Mouse (Mus musculus) limb, embryonic 13.5 days (tissue): Measurements from ENCODE around the gene Cbarp. TPM values are rescaled to one million over a fixed set of nuclear protein-coding genes. Genes with fewer than 3 reads are reported as not detected.
A peak's percentile ranks its signal among the peaks of the same experiment; 100 is the strongest.

ENCODE experiments used
- ATAC-seq: fragments of 200-750 bp; cut with Nextera tagmentation; 2 replicates; pipeline ENCODE4 v1.8.0; 2017; ENCODE audit warnings: low read depth, moderate number of reproducible peaks, moderate TSS enrichment; ENCODE audit not compliant: low FRiP score
- H3K27ac ChIP-seq: fragments of 300-500 bp; sonication (generic); 2 replicates; pipeline ENCODE4 v1.5.1; 2015; ENCODE audit warnings: inconsistent platforms, mild to moderate bottlenecking, moderate library complexity
- H3K27me3 ChIP-seq: fragments of 300-500 bp; sonication (generic); 2 replicates; pipeline ENCODE4 v1.6.1; 2015; ENCODE audit warnings: mild to moderate bottlenecking, inconsistent platforms
- H3K36me3 ChIP-seq: fragments of 300-500 bp; sonication (generic); 2 replicates; pipeline ENCODE4 v1.6.1; 2015; ENCODE audit warnings: inconsistent platforms, mild to moderate bottlenecking, moderate library complexity
- H3K4me1 ChIP-seq: fragments of 300-500 bp; sonication (generic); 2 replicates; pipeline ENCODE4 v1.6.1; 2015; ENCODE audit warnings: inconsistent platforms
- H3K4me2 ChIP-seq: fragments of 300-500 bp; sonication (generic); replicated peaks from 2 replicates; pipeline ENCODE4 v1.6.1; 2015; ENCODE audit warnings: inconsistent platforms, mild to moderate bottlenecking, moderate library complexity
- H3K4me3 ChIP-seq: fragments of 300-500 bp; sonication (generic); 2 replicates; pipeline ENCODE4 v1.5.1; 2015; ENCODE audit warnings: moderate library complexity, mild to moderate bottlenecking, inconsistent platforms
- H3K9ac ChIP-seq: fragments of 300-500 bp; sonication (generic); 2 replicates; pipeline ENCODE4 v1.6.1; 2015; ENCODE audit warnings: mild to moderate bottlenecking, inconsistent platforms
- H3K9me3 ChIP-seq: fragments of 300-500 bp; sonication (generic); 2 replicates; pipeline ENCODE4 v1.6.1; 2016; ENCODE audit warnings: inconsistent platforms
- WGBS: fragments of 180-500 bp; shearing (Covaris S2); methylation state at CpG from one replicate; pipeline ENCODE4 v1.1.7; 2015; 5-methylcytosine and 5-hydroxymethylcytosine counted together
- polyA plus RNA-seq: library from polyadenylated mRNA; unstranded; fragments of >200 nt; fragmentation: Nextera tagmentation; extraction: Ambion mirVana; gene quantifications from 2 replicates; pipeline ENCODE4 v1.2.1, GENCODE M21; 2015

Cbarp gene
- polyA plus RNA-seq, 1 experiment from 2014 or later = 8.1 TPM

GRCm38 (mm10) chr10:80160455-80161371 lies 20.1 kb upstream of the Cbarp start:
- Histone ChIP-seq H3K4me2 (peak overlapping the region; percentile 75), H3K36me3 (peaks cover 20% of the 10 kb centered on the region), H3K4me1 (peaks cover 88% of the 10 kb centered on the region), H3K27ac (peak overlapping the region; percentile 94), H3K4me3 (peak overlapping the region; percentile 45), H3K9ac (peak overlapping the region; percentile 62), H3K27me3 (no peaks in the 10 kb centered on the region), H3K9me3 (no peaks in the 10 kb centered on the region)
- ATAC-seq = no peak
- 2% methylated on average over 33 of the region's 33 CpGs for WGBS

GRCm38 (mm10) chr10:80159561-80160454 lies 19.2 kb upstream of the Cbarp start:
- Histone ChIP-seq H3K4me2 (peak overlapping the region; percentile 75), H3K36me3 (peaks cover 29% of the 10 kb centered on the region), H3K9me3 (no peaks in the 10 kb centered on the region), H3K9ac (peak overlapping the region; percentile 31), H3K27me3 (no peaks in the 10 kb centered on the region), H3K4me1 (peaks cover 90% of the 10 kb centered on the region), H3K4me3 (peak overlapping the region; percentile 45), H3K27ac (peak overlapping the region; percentile 94)
- under 1% methylated on average over 55 of the region's 55 CpGs for WGBS
- peak; percentile 77 for ATAC-seq

DNA sequence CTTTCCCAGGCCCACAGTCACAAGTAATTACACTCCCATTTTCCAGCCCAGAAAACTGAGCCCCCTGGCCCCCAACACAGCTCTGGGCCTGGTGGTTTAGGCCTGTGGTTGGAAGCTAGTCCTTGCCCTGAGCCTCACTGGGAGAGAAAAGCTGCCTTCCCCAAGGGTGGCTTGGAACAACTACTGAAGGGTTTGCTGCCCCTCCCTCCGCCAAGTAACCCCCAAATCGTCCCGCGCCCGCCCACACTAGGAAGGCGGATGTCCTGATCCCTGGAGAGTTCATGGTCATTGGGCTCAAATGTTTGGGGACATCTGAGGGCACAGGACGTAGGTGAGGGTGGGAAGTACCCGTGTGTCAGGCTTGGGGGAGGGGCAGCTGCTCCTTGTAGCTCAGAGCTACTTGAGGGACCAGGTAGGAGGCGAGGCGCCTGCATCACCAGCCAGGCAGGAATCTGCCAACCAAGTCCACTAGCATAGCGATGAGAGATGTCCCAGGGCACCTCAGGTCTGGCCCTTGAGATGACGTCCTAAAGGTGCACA lies 18.5 kb upstream of the Cbarp start:
- H3K27ac ChIP-seq = peak overlapping the region; percentile 88
- no peaks in the 10 kb centered on the region for H3K9me3 ChIP-seq
- no peak; the same call in 1 of the 2 replicates for ATAC-seq
- H3K27me3 ChIP-seq = no peaks in the 10 kb centered on the region
- peak overlapping the region; percentile 75 for H3K4me2 ChIP-seq
- peak overlapping the region; percentile 45 for H3K4me3 ChIP-seq
- 9% methylated on average over 12 of the region's 12 CpGs for WGBS
- H3K36me3 ChIP-seq = peaks cover 36% of the 10 kb centered on the region
- peak overlapping the region; percentile 31; the same call in 1 of the 2 replicates for H3K9ac ChIP-seq
- H3K4me1 ChIP-seq = peaks cover 90% of the 10 kb centered on the region

DNA sequence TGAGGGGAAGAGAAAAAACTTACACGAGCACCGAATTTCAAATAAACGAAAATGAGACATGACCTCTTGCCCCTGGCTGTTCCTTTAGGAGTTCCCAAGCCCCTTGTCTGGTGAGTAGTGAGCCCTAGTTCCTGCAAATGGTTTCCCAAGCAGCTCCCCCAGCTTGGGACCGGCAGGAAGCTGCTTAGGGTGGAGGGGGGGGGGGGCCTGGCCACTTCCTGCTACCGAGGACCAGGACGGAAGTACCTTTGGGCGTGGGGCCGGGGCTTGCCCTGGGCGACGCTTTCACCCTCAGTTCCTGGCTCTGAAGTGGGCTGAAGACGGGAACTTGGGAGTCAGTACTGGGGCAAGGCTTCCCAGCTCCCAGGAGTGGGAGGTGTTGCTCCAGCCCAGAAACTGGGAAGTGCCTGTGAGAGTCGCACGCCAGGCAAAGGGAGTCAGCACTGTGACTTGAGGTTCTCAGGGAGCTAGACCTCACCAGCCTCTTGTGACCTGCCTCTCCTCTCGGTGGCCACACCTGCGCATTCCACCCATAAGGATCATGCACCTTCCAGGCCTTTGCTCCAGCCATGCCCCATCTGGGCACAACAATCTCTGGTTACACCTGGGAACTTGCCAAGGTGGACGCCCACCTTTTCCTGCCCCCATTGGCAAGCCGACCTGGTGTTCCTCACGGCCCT lies 17.8 kb upstream of the Cbarp start:
- Histone ChIP-seq H3K27me3 (no peaks in the 10 kb centered on the region), H3K9ac (peak overlapping the region; percentile 31; the same call in 1 of the 2 replicates), H3K4me2 (peak overlapping the region; percentile 75), H3K4me1 (peaks cover 91% of the 10 kb centered on the region), H3K27ac (peak overlapping the region; percentile 88), H3K36me3 (peaks cover 42% of the 10 kb centered on the region), H3K4me3 (peak overlapping the region; percentile 45), H3K9me3 (no peaks in the 10 kb centered on the region)
- ATAC-seq = no peak
- WGBS = 7% methylated on average over 18 of the region's 18 CpGs

GRCm38 (mm10) chr10:80157141-80157929 lies 16.7 kb upstream of the Cbarp start:
- H3K4me3 ChIP-seq = 0 out of 2 replicates have a peak overlapping the region, but pooled peaks have one; percentile 6
- no peak for ATAC-seq
- H3K27me3 ChIP-seq = no peaks in the 10 kb centered on the region
- H3K4me1 ChIP-seq = peaks cover 95% of the 10 kb centered on the region
- H3K36me3 ChIP-seq = peaks cover 53% of the 10 kb centered on the region
- H3K4me2 ChIP-seq = peak overlapping the region; percentile 75; the same call in 1 of the 2 replicates
- 67% methylated on average over 15 of the region's 15 CpGs for WGBS
- peak overlapping the region; percentile 88 for H3K27ac ChIP-seq
- H3K9ac ChIP-seq = 0 out of 2 replicates have a peak overlapping the region, but pooled peaks have one; percentile 40
- H3K9me3 ChIP-seq = no peaks in the 10 kb centered on the region

GRCm38 (mm10) chr10:80156752-80157053 lies 16.1 kb upstream of the Cbarp start:
- ATAC-seq = no peak
- peaks cover 95% of the 10 kb centered on the region for H3K4me1 ChIP-seq
- peak overlapping the region; percentile 88; the same call in 1 of the 2 replicates for H3K27ac ChIP-seq
- H3K27me3 ChIP-seq = no peaks in the 10 kb centered on the region
- H3K9ac ChIP-seq = peak overlapping the region; percentile 40; the same call in 1 of the 2 replicates
- WGBS = 56% methylated on average over 7 of the region's 7 CpGs
- no peak overlapping the region for H3K4me2 ChIP-seq
- no peak overlapping the region for H3K4me3 ChIP-seq
- H3K9me3 ChIP-seq = no peaks in the 10 kb centered on the region
- H3K36me3 ChIP-seq = peaks cover 60% of the 10 kb centered on the region

GRCm38 (mm10) chr10:80156002-80156751 lies 15.5 kb upstream of the Cbarp start:
- Histone ChIP-seq H3K4me1 (peaks cover 93% of the 10 kb centered on the region), H3K27ac (peak overlapping the region; percentile 88; the same call in 1 of the 2 replicates), H3K9me3 (no peaks in the 10 kb centered on the region), H3K4me3 (no peak overlapping the region), H3K9ac (peak overlapping the region; percentile 40), H3K4me2 (no peak overlapping the region), H3K36me3 (peaks cover 65% of the 10 kb centered on the region), H3K27me3 (no peaks in the 10 kb centered on the region)
- no peak for ATAC-seq
- WGBS = 86% methylated on average over 29 of the region's 29 CpGs

GRCm38 (mm10) chr10:80155277-80155676 lies 14.6 kb upstream of the Cbarp start:
- Histone ChIP-seq H3K27me3 (no peaks in the 10 kb centered on the region), H3K4me1 (peaks cover 84% of the 10 kb centered on the region), H3K36me3 (peaks cover 68% of the 10 kb centered on the region), H3K4me3 (0 out of 2 replicates have a peak overlapping the region, but pooled peaks have one; percentile 1), H3K4me2 (peak overlapping the region; percentile 27; the same call in 1 of the 2 replicates), H3K9ac (0 out of 2 replicates have a peak overlapping the region, but pooled peaks have one; percentile 1), H3K27ac (peak overlapping the region; percentile 61; the same call in 1 of the 2 replicates), H3K9me3 (no peaks in the 10 kb centered on the region)
- WGBS = 43% methylated on average over 1 of the region's 1 CpGs
- no peak for ATAC-seq

GRCm38 (mm10) chr10:80154384-80154783 lies 13.7 kb upstream of the Cbarp start:
- no peak overlapping the region for H3K27ac ChIP-seq
- no peaks in the 10 kb centered on the region for H3K27me3 ChIP-seq
- peak overlapping the region; percentile 1 for H3K9ac ChIP-seq
- no peaks in the 10 kb centered on the region for H3K9me3 ChIP-seq
- no peak for ATAC-seq
- H3K4me2 ChIP-seq = peak overlapping the region; percentile 93; the same call in 1 of the 2 replicates
- peaks cover 72% of the 10 kb centered on the region for H3K36me3 ChIP-seq
- peaks cover 80% of the 10 kb centered on the region for H3K4me1 ChIP-seq
- WGBS = 87% methylated on average over 7 of the region's 7 CpGs
- 0 out of 2 replicates have a peak overlapping the region, but pooled peaks have one; percentile 98 for H3K4me3 ChIP-seq

DNA sequence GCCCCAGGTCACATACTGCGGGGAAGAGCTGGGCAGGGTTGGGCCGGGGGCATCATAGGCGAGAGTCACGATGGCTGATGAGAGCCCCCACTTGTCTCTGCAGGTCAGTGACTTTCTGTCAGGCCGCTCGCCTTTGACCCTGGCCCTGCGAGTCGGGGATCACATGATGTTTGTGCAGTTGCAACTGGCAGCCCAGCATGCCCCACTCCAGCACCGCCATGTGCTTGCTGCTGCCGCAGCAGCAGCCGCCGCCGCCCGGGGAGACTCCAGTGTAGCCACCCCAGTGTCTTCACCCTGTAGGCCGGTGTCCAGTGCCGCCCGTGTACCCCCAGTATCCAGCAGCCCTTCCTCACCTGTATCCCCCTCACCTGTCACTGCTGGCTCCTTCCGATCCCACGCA lies 13.1 kb upstream of the Cbarp start:
- peak overlapping the region; percentile 98; the same call in 1 of the 2 replicates for H3K4me3 ChIP-seq
- no peaks in the 10 kb centered on the region for H3K27me3 ChIP-seq
- H3K4me2 ChIP-seq = peak overlapping the region; percentile 93
- WGBS = 87% methylated on average over 19 of the region's 19 CpGs
- peak overlapping the region; percentile 100 for H3K9ac ChIP-seq
- H3K9me3 ChIP-seq = no peaks in the 10 kb centered on the region
- H3K4me1 ChIP-seq = peaks cover 73% of the 10 kb centered on the region
- ATAC-seq = no peak
- 0 out of 2 replicates have a peak overlapping the region, but pooled peaks have one; percentile 100 for H3K27ac ChIP-seq
- peaks cover 72% of the 10 kb centered on the region for H3K36me3 ChIP-seq
